Mouse (Mus musculus) T-helper 1 cell (primary cell): Measurements from ENCODE around the gene Dact3.

Experiments used
- in situ Hi-C: fragments of 300-600 bp; cut with MboI, MseI; formaldehyde crosslinking; loops from one replicate; pipeline ENCODE4 v1.15.1; 2025; ENCODE audit warnings: high pct_unique_total_duplicates

The Dact3 gene

DNA sequence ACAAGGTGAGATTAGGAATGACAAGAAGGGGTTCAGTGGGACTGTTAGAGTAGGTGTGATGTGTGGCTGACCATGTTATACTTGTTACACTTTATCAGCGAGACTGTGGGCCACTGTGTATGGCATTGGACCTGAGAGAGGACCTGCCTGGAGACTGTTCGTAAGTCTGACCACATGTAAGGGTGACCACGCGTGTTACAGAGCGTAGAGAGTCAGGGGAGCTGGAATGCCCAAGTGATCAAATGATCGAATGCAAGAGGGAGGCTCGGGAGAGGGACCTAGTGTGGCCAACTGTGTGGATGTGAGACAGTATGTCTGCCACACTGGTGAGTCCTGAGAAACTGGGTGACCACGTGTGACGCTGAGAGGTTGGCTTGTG lies 17.2 kb downstream of the Dact3 start:
- in situ Hi-C loops: no loop called here

GRCm38 (mm10) chr7:16893612-16894011 lies 18.5 kb downstream of the Dact3 start:
- in situ Hi-C loops: no loop called here

- in situ Hi-C loops: no loop called here
Measured at GRCm38 (mm10) chr7:16894279-16894678, 19.2 kb downstream of the Dact3 start.

GRCm38 (mm10) chr7:16895000-16895399 lies 19.9 kb downstream of the Dact3 start:
- in situ Hi-C loops: no loop called here

DNA sequence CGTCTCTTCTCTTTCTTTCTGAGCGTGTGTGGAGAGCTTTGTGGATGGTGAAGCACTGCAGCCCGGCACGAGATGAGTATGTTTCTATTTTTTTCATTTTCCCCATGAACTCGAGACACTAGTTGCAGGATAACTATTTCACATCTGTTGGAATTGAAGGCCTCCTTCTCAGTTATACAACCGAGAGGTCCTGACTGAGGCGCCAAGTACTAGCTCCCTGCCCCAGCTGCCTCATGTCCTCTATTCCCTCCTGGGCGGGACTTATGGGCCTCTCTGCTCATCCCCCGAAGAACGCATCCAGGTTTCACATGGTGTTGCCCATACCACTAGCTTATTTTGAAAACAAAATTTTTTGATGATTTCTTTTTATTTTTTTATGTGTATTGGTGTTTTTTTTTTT lies 20.4 kb downstream of the Dact3 start:
- in situ Hi-C loops: no loop called here

DNA sequence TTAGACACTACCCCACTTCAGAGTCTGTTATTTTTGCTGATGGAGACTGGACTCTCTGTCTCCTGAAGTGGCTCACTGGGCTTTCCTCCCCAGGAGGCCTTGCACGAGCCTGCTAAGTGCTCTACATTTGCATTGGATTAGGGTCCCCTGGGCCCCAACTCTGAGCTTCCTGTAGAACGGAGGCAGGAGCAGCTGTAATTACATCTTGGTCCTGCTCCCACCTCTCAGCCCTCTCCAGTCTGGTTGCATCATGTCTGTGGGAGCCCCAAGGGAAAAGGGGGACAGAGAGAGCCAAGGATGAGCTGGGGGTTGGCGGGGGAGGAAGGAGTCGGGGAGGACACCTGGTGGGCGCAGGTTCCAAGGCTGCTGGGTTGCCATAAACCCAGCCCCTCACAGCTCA lies 25.4 kb downstream of the Dact3 start:
- in situ Hi-C loops: no loop called here

- in situ Hi-C loops: no loop called here
Measured at GRCm38 (mm10) chr7:16903439-16903955, 28.4 kb downstream of the Dact3 start.

DNA sequence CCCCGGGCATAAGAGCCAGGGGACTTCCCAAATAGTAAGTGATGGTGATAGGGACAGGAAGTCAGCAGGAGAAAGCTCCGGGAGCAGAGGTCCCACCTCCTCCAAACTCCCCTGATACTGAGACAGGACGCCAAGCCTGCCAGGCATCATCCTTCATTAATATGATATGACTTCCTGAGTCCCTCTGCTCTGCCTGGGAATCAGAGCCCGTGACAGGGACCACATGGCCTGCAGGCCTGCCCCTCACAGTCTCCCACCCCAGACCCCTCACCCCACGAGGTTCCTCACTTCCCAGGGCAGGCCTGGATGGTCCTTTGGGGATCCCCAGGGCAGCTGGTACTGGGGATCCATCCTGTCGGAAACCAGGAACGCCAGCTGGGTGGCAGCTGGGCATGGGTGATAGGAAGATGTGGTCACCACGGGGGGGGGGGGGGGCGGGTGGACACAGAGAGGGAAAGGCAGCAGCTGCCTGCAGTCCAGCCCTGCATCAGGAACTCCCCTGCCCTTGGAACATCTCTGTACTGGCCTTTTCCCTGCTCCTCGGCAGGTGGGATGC lies 29.1 kb downstream of the Dact3 start:
- in situ Hi-C loops: no loop called here

DNA sequence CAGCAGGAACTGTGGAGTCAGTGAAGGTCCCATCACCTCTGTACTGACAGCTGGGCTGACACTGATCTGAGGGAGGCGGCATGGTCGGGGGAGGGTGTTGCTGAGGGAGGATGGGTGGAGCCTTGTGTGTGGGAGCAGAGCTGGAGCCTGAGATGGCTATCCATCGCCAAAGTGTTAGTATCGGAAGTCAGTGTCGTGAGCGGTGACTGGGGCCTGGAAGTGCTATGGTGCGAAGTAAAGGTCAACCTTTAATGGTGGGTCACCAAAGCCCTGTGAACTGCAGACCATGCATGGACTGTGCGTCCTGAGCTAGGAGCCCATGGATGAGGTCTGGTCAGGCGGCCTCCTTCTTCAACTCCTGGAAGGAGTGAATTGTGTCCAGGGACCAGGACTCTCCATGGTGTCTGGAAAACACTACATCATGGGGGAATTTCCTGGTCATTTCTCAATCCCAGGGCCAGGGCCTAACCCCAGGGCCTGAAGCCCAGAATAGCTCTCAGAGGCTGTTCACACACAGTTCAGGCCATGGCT lies 30.4 kb downstream of the Dact3 start:
- in situ Hi-C loops: loop anchor here (5.0 kb wide), 1 partner anchor 103 kb away; no protein-coding TSS in a partner anchor

DNA sequence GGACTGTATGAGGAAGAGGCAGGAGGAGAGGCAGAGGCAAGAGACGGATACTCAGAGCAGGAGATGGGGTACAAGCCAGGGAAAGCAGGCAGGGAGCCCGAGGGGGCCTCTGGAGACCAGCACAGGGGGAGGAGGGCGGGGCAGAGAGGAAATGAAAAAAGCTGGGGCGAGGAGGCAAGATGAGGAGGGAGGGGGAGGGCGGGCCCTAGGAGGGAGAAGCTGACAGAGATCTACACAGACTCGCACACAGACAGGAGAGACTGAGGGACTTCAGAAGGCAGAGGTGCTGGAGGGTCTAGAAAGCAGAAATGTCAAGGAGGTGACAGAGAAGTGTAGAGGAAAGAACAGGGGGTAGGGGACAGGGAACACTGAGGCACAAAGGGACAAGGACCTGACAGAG lies 31.2 kb downstream of the Dact3 start, which contains the start of gene Ptgir:
Gene Ptgir (plus strand): TSS at position 210 of the 400 bp plus-strand sequence.
- in situ Hi-C loops: loop anchor here (5.0 kb wide), 1 partner anchor 104 kb away; no protein-coding TSS in a partner anchor

DNA sequence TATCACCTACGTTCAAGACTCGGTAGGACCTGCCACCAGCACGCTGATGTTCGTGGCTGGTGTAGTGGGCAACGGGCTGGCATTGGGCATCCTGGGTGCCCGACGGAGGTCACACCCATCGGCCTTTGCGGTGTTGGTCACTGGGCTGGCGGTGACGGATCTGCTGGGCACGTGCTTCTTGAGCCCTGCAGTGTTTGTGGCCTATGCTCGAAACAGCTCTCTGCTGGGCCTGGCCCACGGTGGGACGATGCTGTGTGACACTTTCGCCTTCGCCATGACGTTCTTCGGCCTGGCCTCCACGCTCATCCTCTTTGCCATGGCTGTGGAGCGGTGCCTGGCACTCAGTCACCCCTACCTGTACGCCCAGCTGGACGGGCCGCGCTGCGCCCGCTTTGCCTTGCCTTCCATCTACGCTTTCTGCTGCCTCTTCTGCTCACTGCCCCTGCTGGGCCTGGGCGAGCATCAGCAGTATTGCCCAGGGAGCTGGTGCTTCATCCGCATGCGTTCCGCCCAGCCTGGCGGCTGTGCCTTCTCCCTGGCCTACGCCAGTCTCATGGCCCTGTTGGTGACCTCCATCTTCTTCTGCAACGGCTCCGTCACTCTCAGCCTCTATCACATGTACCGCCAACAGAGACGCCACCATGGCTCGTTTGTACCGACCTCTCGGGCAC lies 31.9 kb downstream of the Dact3 start:
- in situ Hi-C loops: loop anchor here (5.0 kb wide), 1 partner anchor 105 kb away; no protein-coding TSS in a partner anchor

GRCm38 (mm10) chr7:16907842-16908241 lies 32.7 kb downstream of the Dact3 start:
- in situ Hi-C loops: loop anchor here (5.0 kb wide), 1 partner anchor 106 kb away; no protein-coding TSS in a partner anchor

DNA sequence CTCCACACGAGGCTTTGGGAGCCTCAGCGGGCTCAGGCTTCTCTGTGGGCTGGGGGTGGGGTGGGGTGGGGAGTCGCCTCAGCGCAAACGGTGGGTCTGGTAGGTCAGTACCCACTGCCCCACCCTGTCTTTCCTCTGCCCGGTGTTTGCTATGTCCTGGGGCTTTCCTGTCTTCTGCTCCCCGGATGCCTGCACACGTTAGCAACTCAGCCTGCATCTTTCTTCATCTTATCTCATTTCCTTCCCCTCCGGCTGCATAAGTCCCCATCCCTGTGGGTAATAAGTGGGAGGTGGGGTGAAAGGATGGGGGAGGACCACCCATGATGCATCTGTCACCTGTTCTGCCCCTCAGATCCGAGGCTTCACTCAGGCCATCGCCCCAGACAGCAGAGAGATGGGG lies 33.2 kb downstream of the Dact3 start:
- in situ Hi-C loops: loop anchor here (5.0 kb wide), 1 partner anchor 106 kb away; no protein-coding TSS in a partner anchor

- in situ Hi-C loops: loop anchor here (5.0 kb wide), 1 partner anchor 107 kb away; no protein-coding TSS in a partner anchor
Measured at GRCm38 (mm10) chr7:16908859-16909258, 33.7 kb downstream of the Dact3 start.

- in situ Hi-C loops: loop anchor here (5.0 kb wide), 1 partner anchor 108 kb away; no protein-coding TSS in a partner anchor
Measured at GRCm38 (mm10) chr7:16909909-16910308, 34.8 kb downstream of the Dact3 start.

GRCm38 (mm10) chr7:16911904-16912303 lies 36.8 kb downstream of the Dact3 start:
- in situ Hi-C loops: no loop called here

DNA sequence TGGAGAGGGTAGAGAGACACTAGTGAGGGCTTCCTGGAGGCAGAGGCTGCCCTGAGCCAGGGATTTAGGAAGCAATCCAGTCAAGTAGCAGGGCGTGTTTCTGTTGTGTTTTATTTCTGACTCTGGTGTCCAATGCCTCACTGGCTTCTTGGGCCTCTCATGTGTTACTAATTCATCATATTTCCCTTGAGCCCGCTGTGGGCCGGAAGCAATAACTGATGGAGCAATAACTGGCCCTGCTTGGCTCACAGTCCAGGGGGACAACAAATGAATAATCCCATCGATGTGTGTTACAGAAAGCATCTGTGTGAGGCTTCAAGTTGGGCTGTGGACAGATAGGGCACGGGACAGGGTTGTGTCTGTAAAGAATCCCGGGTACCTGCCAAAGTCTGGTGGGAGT lies 37.2 kb downstream of the Dact3 start:
- in situ Hi-C loops: no loop called here

DNA sequence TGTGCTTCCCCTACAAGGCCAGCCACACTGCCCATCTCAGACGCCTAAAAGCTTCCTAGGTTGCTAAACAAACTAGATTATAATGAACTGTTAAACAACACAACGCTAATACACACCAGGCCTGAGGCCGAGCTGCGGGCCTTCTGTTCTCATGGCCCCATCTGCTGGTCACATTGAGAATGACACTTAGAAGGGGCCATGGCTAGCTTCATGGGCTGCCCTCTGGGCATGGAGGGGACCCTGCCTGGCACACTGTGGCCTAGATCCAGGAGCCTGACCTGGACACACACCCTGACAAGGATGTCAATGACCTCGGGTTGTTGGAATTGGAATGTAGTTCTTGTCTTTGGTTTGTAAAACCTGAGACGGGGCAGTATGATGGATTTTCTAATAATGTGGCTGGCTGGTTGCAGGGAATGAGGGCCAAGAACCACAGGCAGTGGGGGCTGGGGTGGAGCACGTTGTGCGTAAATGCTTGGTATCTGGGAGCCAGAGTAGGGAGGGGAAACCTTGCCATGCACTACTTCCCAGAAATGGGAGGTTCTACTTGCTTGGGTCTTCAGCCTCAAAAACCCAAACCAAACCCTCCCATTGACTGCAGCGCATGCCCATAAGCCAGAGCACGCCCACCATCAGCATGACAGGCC lies 38.8 kb downstream of the Dact3 start:
- in situ Hi-C loops: no loop called here

GRCm38 (mm10) chr7:16914453-16915343 lies 39.6 kb downstream of the Dact3 start:
- in situ Hi-C loops: no loop called here

- in situ Hi-C loops: no loop called here
Measured at GRCm38 (mm10) chr7:16915461-16916340, 40.6 kb downstream of the Dact3 start.
